Mouse (Mus musculus): ENCODE data around the gene Lrrc8c.

- TF ChIP-seq CTCF (IDR thresholded peaks at IDR 0.05; ENCODE audit: control insufficient read depth, insufficient read depth, insufficient read length) = no peak
- no peak for TF ChIP-seq MYOG (IDR thresholded peaks at IDR 0.05; ENCODE audit: control insufficient read depth, extremely low read depth, insufficient read length)
- TF ChIP-seq USF1 (IDR thresholded peaks at IDR 0.05; ENCODE audit: low read depth) = no peak
- no peak for TF ChIP-seq MYOD1 (IDR thresholded peaks at IDR 0.05; ENCODE audit: control insufficient read depth, insufficient read length, low read depth)
- no peak for TF ChIP-seq CEBPB (IDR thresholded peaks at IDR 0.05; ENCODE audit: low read depth)
- no peak for TF ChIP-seq MAX (IDR thresholded peaks at IDR 0.05)
- no peak for TF ChIP-seq FOSL1 (IDR thresholded peaks at IDR 0.05; ENCODE audit: insufficient read depth, low read length, poor library complexity, severe bottlenecking)
Observed at GRCm38 (mm10) chr5:105545126-105545525, 25.9 kb downstream of the Lrrc8c start.
